Mouse (Mus musculus) brain, embryonic 18.5 days (tissue): ENCODE results near the gene Cnbp.

ENCODE experiments used
- DNase-seq: peaks from one replicate; pipeline ENCODE4 v3.0.0-alpha.2; 2012; ENCODE audit warnings: low read depth, low spot score

The Cnbp gene

DNA sequence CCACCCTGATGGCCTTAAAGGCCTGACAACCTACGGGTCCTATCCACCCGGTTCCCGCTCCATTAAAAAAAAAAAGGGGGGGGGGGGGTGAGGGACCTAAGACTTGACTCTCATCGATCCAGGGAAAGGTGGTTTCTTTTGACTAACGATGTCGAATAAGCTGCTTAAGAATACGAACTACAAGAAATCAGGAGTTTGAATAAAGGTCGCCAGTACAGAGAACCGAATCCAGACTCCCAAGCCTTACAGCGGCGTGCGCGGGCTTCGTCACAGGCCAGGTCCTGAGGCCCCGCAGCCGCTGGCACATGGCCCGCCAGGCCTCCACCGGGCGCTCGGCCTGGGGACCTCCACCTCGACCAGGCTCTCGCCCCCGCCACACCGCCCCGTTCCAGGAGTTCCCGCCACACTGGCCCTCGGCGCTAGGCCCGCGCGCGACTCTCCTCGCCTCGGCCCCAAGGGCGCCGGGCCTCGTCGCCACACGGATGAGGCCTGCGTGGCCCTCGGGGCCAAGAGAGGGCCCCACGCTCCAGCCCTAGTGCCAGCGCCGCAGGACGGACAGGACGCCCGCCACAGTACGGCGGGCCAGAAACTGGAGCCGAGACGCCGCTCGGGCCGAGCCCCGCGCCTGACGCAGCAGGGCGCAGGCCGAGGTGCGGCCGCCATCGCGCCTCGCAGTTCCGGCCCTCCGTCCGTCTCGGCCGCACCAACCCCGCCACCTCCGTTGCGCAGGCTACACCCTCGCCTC, 579 bp downstream of the Cnbp start:
- DNase-seq = no peak

DNA sequence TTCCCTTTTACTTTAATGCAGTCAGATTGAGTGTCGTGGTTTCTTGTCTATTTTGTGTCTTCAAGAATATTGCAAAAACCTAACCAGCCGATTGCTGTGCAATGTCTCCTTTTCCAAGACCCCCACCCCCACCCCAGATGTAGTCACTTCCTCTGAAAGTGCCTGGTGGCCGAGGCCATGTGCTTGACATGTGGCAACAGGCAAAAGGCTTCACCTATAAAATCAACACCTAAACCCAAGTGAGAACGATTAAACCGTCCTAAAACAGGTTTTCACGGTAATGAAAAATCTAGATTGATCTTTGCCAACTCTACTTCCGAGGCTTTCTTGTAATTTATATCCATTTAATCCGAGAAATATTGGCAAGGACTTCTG, 1.1 kb downstream of the Cnbp start:
- DNase-seq = no peak

DNA sequence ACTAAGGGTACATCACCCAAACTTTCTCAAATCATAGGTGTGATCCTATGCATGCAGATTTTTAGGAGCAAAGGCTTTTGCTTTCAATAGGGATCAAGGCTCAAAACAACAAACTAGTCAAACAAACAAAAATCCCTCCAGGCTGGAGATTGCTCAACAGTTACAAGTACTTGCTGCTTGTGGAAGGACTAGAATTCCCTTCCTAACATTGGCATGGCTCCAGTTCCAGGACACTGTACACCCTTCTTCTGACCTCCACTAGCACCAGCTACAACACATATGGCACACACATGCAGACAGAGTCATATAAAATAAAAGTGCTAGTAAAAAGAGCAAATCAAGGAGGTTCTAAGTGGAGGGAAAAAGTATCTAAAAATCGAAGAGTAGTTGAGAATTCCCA, 4.1 kb downstream of the Cnbp start:
- no peak for DNase-seq

DNA sequence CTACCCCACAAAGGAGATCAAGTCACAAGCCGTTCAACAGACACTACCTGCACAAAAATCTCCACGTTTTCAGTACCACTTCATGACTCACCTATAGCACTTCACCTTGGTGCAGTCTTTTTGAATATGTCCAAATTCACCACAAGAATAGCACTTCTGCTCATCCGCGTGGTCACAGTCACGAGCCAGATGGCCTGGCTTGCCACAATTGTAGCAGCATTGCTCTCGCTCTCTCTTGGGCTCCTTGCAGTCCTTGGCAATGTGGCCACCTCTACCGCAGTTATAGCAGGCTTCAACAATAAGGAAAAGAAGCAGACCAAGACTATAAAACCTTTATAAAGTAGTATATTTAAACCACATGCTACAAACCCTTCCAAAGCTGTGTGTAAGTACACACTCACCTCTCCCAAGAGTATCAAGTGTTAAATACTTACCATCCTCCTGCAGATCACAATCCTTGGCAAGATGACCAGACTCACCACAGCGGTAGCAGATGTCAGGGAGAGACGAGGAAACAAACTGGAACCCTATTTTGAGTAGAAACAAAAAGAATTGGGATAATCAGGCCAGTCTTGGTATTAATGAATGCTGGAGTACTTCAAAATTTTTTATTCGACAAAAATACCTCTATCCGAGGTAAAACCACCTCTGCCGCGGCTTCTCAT, 5.7 kb downstream of the Cnbp start:
- no peak for DNase-seq

DNA sequence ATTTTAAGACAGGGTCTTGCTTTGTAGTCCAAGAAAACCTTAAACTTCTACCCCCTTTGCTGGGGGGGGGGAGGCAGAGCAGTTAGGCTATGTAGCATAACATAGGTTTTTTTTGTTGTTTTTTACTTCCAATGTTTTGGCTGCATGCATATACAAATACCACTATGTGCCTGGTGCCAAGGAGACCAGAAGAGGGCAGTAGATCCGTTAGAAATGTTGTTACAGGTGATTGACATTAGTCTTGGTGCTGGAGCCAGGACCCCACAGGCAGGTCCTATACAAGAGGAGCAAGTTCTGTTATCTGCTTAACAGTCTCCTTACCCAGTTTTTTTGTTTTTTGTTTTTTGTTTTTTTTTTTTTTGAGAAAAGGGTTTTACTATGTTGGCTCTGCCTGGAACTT, 8.7 kb downstream of the Cnbp start:
- DNase-seq = no peak

DNA sequence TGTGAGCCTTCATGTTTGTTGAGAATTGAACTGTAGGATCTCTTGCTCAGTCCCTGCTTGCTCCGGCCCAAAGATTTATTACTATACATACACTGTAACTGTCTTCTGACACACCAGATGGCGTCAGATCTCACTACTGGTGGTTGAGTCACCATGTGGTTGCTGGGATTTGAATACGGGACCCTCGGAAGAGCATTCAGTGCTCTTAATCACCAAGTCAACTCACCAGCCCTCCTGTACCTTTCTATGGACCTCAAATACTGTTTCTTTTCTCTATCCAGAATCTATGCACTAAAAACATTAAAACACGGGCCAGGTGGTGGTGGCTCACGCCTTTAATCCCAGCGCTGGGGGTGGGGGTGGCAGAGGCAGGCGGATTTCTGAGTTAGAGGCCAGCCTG, 9.3 kb downstream of the Cnbp start:
- DNase-seq = no peak

DNA sequence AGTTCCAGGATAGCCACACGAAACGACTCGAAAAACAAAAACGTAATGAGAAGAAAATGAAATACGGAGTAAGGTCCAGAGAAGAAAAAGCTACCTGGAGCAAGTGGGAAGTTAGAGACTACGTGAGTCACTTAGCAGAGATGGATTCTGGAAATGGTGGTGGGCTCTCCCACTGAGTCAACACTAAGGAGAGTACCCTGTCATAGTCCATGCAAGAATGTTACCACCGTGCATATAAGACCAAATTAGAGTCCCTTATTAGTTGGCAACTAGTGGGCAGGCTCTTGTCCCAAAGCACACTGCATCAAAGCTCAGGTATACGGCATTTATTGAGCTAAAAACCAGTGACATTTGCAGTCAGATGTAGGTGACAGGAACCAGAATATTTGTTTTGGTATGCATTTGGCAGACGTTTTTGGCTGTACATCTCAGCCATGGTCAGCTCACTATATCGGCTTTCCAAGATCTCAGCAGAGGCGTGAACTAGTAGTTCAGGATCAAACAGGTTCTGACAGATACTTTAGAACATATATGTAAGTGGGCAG, 11.0 kb downstream of the Cnbp start:
- DNase-seq = no peak

DNA sequence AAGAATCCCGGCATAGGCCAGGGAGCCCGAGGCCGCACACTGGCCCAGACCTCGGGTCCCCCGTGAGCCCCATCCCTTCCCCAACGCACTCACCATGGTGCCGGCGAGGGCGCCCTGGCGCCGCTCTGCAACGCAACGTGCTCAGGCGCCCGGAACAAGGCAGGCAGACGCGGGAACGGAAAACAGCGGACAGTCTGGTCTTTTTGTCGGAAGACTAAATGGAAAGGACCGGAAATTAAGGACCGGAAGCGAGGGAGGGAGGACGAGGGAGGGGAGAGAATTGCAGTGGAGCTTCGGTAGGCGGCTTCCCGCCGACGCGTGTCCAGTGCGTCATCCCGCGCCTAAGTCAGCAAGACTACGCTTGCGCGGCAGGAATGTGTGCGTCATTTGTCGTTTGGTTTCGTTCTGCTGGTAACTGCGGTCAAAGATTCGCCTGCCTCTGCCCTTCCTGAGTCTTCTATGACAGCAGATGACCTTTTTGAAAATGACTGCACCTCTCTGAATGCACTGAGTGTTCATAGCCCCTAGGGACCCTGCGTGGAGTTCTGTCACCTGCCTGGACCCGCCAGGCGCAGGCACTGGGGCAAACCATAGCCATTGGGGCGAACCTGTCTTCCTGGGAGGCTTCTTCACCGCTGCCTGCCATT, 12.2 kb downstream of the Cnbp start, which contains the start of gene Isy1:
Gene Isy1 (minus strand): TSS at position 248 of the 647 bp plus-strand sequence.
- peak; percentile 95 for DNase-seq

DNA sequence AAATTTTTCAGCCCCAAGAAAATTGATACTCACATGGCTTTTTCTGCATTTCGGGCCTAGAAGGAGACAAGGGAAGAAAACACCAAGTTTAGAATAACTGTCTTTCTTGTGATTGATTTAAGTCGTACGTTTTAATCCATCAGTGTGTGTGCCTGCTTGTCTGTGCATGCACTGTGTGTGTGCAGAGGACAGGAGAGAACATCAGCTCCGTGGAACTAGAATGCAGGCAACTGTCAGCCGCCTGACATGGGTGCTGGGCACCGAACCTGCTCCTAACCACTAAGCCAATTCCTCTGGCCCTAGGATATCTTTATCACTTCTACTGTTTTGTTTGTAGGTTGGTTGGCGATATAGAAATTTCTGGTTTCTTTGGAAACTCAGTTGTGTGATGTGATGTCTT, 15.2 kb downstream of the Cnbp start, which contains the start of gene Gm45140:
Gene Gm45140 (minus strand): TSS at position 101 of the 400 bp plus-strand sequence.
- DNase-seq = no peak

DNA sequence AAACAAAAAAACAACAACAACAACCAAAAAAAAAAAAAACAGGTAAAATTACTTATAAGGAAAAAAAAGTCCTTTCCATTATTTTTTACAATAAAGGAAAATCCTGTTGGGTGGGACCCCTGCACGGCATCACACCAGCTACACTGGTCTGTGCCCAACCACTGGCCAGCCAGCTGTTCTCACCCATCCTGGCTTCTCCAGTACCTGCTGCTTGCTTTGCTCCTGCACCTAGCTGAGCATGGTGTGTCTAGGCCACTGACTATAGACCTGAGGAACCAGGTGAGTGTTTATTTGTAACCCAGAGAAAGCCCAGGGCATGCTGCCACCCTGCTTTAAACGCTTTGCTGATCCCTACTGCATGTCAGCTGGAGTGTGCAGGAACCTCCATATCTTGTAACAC, 30.5 kb downstream of the Cnbp start:
- no peak for DNase-seq

DNA sequence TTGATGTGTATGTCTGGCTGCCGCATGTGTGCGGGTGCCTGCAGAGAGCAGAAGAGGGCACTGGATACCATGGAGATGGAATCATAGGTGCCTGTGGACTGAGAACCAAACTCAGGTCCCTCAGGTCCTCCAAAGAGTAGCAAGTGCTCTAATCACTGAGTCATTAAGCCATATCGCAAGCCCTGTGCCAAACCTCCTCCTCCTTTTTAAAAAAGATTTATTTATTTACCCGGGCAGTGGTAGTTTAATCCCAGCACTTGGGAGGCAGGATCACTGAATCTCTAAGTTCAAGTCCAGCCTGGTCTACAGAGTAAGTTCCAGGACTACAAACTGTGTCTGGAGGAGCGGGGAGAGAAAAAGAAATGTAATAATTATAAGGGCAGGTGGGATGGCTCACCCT, 36.4 kb downstream of the Cnbp start:
- DNase-seq = no peak

DNA sequence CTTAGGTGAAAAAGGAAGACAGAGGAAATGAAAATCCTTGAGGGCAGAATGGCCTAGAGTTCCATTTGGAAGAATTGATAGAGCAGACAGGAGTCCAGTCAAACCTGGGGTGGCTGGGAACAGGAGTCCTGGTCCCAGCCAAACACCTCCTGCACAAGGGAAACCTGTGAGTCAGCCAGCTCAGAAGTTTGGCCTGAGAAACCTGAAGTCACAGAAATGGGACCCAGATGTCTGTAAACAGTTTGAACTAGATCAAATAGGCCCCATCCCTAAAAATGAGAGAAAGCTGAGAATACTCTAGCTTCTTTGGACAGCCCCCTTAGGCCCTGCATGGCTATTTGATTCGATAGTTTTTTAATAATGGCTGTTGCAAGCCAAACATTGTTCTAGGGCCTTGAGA, 38.2 kb downstream of the Cnbp start:
- no peak for DNase-seq

DNA sequence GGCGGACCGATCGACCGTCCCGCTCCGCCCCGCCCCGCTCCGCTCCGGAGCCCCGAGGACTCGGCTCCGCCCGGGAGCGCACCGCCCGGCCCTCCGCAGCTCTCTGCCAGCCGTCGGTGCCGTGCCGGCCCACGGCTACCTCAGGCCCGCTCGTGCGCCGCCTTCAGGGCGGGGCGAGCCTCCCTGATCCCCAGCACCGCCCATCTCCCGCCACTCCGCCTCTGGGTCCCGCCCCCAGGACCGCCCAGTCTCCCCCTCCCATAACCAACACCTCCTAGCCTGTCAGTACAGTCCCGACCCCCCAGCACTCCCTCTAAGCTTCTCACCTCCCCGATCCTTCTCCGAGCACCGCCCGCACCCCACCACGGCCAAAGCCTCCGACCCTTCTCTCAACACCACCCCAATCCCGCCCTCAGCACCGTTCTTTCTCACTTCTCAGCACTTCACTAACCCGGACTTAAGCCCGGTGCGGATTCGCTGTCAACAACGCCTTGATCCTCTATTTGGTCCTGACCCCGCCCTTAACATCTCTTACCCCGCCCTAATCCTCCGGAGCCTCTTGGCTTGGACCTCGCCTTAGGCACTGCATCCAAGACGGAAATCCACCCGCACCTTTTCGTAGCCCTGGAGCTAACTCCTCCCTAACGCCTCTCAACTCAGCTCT, 39.1 kb downstream of the Cnbp start, which contains the start of gene Rab43:
Gene Rab43 (minus strand): TSS at position 490 of the 664 bp plus-strand sequence.
- peak; percentile 67 for DNase-seq

DNA sequence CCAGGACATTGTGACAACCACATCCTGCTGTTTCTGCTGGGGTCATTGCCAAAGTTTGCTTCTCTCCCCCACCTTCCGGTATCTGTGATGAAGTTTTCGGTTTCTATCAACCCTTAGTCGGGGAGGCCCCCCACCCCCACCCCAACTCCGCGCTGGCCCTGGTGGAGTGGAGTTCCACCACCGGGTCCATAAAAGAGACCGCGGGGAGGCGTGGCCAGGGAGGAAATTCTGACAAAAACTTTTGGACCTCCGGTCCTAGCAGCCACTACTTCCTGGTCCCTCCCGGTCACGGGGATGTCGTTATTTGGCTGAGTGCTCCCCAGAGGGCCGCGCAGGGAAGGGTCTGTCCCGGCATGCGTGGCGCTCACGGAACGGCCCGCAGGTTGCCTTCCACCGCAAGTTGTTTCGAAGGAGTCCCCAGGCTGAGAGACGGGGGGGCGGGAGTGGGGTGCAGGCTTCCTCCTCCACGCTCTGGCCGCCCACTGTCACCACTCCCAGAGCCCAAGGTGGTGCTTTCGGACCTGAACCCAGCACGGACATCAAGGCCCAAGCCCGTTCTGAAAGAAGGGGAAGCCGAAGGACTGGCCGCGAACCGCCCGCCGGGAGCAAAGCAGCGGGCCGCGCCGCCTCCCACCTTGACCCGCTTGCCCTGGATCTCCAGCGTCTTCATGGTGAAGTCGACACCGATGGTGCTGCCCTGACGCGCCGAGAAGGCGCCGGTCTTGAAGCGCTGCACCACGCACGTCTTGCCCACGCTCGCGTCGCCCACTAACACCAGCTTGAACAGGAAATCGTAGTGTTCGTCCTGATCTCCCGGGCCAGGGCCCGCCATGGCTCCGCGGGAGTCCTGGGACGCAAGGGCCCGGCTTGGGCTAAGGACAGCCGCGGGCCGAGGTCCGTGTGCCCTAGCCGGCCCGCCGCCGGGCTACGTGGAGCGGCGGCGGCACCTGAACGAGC, 39.9 kb downstream of the Cnbp start:
- peak; percentile 18 for DNase-seq

DNA sequence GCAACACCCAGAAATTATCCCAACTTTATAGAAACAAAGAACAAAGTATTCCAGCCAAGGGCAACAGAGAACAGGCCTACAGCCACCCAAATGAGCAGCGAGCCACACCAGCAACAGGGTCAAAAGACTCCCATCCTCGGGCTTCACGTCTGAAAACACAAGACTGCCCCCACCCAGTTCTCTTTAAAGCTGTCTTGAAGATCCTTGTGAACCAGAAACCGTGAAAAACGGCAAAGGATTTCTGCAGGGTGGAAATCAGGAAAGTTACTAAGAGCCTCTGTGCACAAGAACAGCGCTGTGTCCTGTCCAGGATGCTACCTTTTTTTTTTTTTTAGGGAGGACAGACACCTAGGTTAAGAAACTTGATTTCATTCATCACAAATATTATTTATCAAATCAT, 40.6 kb downstream of the Cnbp start:
- no peak for DNase-seq

DNA sequence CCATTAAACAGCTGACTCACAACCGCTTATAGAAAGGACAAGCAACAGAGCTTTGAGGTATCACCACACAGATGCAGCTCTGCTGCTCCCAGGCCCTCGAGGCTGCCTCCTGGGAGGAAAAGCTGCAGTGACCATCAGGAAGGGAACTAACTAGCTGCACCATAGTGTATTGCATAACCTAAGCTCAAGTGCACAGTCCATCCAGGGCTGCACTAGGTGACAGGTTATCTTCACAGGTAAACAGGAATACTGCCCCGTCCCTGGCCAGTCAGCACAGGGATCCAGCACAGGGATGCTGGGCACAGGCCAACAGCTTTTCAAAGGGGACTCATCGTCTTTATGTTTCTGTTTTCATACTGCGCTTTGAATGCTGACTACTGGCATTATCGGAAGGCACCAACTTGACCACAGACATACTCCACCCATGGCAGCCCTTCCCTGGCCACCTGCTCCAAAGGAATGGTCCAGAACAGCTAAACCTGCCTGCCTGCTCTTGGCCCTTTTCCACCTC, 41.2 kb downstream of the Cnbp start:
- no peak for DNase-seq

DNA sequence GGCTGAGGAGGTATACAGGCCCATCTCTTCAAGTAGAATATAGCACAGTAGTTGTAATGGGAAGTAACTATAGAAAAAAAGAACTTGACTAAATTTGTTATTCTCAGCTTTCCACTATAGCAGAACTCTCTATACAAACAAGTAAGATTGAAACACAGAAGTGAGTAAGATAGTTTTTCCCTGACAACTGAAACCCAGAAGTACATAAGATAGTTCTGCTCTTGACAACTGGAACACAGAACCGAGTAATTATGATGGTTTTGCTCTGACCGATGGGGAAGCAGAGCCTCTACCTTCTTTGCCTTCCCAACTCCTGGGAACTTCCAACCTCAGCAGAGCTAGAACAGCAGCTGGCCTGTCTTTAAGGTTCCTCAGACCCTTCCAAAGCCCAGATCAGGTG, 41.8 kb downstream of the Cnbp start:
- DNase-seq = no peak

DNA sequence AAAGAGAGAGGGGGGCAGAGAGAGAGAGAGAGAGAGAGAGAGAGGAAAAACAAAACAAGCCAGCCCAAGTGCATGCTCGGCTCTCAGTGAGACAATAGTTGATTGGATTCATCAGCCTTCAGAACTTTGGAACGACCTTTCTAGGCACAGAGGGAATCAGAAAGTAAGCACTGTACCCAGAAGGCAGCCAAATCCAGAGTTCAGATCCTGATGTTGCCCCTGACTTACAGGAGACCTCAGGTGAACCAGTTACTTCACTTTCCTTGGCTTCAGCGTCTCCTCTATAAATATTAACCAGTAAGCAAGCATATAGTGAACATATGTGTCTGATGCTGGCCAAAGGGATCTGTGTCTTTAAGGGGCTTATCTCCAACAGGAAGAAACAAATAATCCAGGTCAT, 42.4 kb downstream of the Cnbp start:
- no peak for DNase-seq

DNA sequence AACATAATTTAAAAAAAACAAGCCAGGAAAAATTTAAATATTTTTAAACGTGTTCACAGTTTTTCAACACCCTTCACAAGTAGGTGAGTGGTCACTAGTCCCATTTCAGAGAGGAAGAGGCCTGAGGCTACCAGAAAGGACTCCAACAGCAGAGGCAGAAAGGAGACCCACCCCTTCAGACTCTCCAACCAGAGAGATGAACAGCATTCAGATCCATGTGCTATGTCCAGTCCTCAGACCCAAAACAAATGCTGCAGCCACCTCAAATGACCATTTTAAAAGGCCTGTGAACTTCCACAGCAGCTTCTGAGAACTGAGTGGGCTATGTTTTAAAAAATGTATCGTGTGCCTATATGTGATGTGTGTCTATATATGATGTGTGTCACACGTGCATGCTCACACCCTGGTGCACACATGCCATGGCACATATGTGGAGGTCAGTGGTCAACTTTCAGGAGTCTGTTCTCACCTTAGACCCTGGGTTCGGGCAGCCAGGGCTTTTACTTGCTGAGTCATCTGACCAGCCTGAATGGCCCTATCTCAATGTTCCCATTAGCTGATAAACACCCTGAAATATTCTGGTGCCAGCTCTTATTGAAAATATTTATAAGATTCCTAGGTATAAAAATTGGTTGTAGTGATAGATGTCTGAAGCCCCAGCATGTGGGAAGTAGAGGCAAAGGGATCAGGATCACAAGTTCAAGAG, 43.0 kb downstream of the Cnbp start:
- DNase-seq = no peak

DNA sequence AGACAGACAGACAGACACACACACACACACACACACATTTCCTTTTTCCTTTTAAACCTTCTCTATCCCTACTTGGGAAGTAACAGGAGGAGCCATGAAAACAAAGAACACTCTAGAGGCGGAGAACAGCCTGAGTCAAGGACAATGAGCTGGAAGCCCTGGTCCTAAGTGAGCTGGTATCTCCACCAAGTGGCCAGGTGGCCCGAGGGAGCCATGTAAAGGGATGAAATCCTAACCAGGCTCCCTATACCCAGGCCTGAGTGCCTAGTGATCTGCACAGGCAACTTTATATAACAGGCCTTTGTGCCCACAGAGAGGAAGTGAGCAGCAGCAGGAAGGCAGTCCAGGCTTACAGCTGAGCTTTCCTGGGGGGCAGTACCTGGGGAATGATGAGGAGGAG, 44.0 kb downstream of the Cnbp start:
- DNase-seq = no peak
